Mouse (Mus musculus) midbrain, embryonic 15.5 days (tissue): ENCODE measurements around the gene Ofcc1. TPM values are rescaled to one million over a fixed set of nuclear protein-coding genes. Genes with fewer than 3 reads are reported as not detected.

Source experiments
- ATAC-seq: fragments of 200-750 bp; cut with Nextera tagmentation; replicated peaks from 2 replicates; pipeline ENCODE4 v1.8.0; 2017; ENCODE audit warnings: moderate TSS enrichment
- H3K27ac ChIP-seq: fragments of 300-500 bp; sonication (generic); 2 replicates; pipeline ENCODE4 v1.5.1; 2015; ENCODE audit warnings: mild to moderate bottlenecking, inconsistent platforms
- H3K27me3 ChIP-seq: fragments of 300-500 bp; sonication (generic); replicated peaks from 2 replicates; pipeline ENCODE4 v1.6.1; 2015; ENCODE audit warnings: inconsistent platforms
- H3K36me3 ChIP-seq: fragments of 300-500 bp; sonication (generic); replicated peaks from 2 replicates; pipeline ENCODE4 v1.6.1; 2015; ENCODE audit warnings: inconsistent platforms
- H3K4me1 ChIP-seq: fragments of 300-500 bp; sonication (generic); 2 replicates; pipeline ENCODE4 v1.6.1; 2015; ENCODE audit warnings: inconsistent platforms
- H3K4me2 ChIP-seq: fragments of 300-500 bp; sonication (generic); 2 replicates; pipeline ENCODE4 v1.6.1; 2015; ENCODE audit warnings: inconsistent platforms, mild to moderate bottlenecking, moderate library complexity
- H3K4me3 ChIP-seq: fragments of 300-500 bp; sonication (generic); 2 replicates; pipeline ENCODE4 v1.5.1; 2015; ENCODE audit warnings: mild to moderate bottlenecking, inconsistent platforms
- H3K9ac ChIP-seq: fragments of 300-500 bp; sonication (generic); 2 replicates; pipeline ENCODE4 v1.6.1; 2015; ENCODE audit warnings: mild to moderate bottlenecking, inconsistent platforms
- H3K9me3 ChIP-seq: fragments of 300-500 bp; sonication (generic); 2 replicates; pipeline ENCODE4 v1.6.1; 2016; ENCODE audit warnings: inconsistent platforms
- WGBS: fragments of 180-500 bp; shearing (Covaris S2); methylation state at CpG from one replicate; pipeline ENCODE4 v1.1.7; 2015; ENCODE audit warnings: mixed read lengths; 5-methylcytosine and 5-hydroxymethylcytosine counted together
- polyA plus RNA-seq: library from polyadenylated mRNA; unstranded; fragments of >200 nt; fragmentation: Nextera tagmentation; extraction: Ambion mirVana; gene quantifications from 2 replicates; pipeline ENCODE4 v1.2.1, GENCODE M21; 2015

Gene Ofcc1
- polyA plus RNA-seq, 1 experiment from 2014 or later, result 0.05 TPM

GRCm38 (mm10) chr13:40292891-40293290, 68.4 kb downstream of the Ofcc1 start:
- 64% methylated on average over 2 of the region's 2 CpGs for WGBS
- no peak for ATAC-seq

GRCm38 (mm10) chr13:40290846-40291245, 70.4 kb downstream of the Ofcc1 start:
- no peak for ATAC-seq
- Histone ChIP-seq H3K9me3 (no peaks in the 10 kb centered on the region), H3K27me3 (no peaks in the 10 kb centered on the region), H3K27ac (no peak overlapping the region), H3K9ac (no peak overlapping the region), H3K36me3 (no peaks in the 10 kb centered on the region), H3K4me1 (no peaks in the 10 kb centered on the region), H3K4me3 (no peak overlapping the region), H3K4me2 (no peak overlapping the region)
- 66% methylated on average over 10 of the region's 10 CpGs for WGBS

More at GRCm38 (mm10) chr13:40292891-40293290, 68.4 kb downstream of the Ofcc1 start:
- Histone ChIP-seq H3K9me3 (no peaks in the 10 kb centered on the region), H3K9ac (no peak overlapping the region), H3K4me3 (no peak overlapping the region), H3K27me3 (no peaks in the 10 kb centered on the region), H3K27ac (no peak overlapping the region), H3K4me2 (no peak overlapping the region), H3K36me3 (no peaks in the 10 kb centered on the region), H3K4me1 (no peaks in the 10 kb centered on the region)

GRCm38 (mm10) chr13:40288650-40289049, 72.6 kb downstream of the Ofcc1 start:
- H3K27me3 ChIP-seq, result no peaks in the 10 kb centered on the region
- H3K9me3 ChIP-seq, result no peaks in the 10 kb centered on the region
- no peak overlapping the region for H3K9ac ChIP-seq
- 88% methylated on average over 4 of the region's 4 CpGs for WGBS
- no peak overlapping the region for H3K4me3 ChIP-seq
- no peak overlapping the region for H3K27ac ChIP-seq
- no peaks in the 10 kb centered on the region for H3K36me3 ChIP-seq
- H3K4me2 ChIP-seq, result no peak overlapping the region
- ATAC-seq, result no peak
- H3K4me1 ChIP-seq, result no peaks in the 10 kb centered on the region

GRCm38 (mm10) chr13:40287266-40288002, 73.8 kb downstream of the Ofcc1 start:
- ATAC-seq, result no peak
- 51% methylated on average over 21 of the region's 21 CpGs for WGBS
- H3K9me3 ChIP-seq, result no peaks in the 10 kb centered on the region
- peak overlapping the region; percentile 5; the same call in 1 of the 2 replicates for H3K4me2 ChIP-seq
- no peaks in the 10 kb centered on the region for H3K4me1 ChIP-seq
- no peak overlapping the region for H3K9ac ChIP-seq
- no peak overlapping the region for H3K27ac ChIP-seq
- H3K27me3 ChIP-seq, result no peaks in the 10 kb centered on the region
- H3K36me3 ChIP-seq, result no peaks in the 10 kb centered on the region
- no peak overlapping the region for H3K4me3 ChIP-seq

GRCm38 (mm10) chr13:40285234-40285791, 75.9 kb downstream of the Ofcc1 start:
- no peak for ATAC-seq
- Histone ChIP-seq H3K27ac (no peak overlapping the region), H3K9ac (no peak overlapping the region), H3K4me2 (no peak overlapping the region), H3K9me3 (no peaks in the 10 kb centered on the region), H3K36me3 (no peaks in the 10 kb centered on the region), H3K4me3 (no peak overlapping the region), H3K4me1 (no peaks in the 10 kb centered on the region), H3K27me3 (no peaks in the 10 kb centered on the region)
- 88% methylated on average over 15 of the region's 15 CpGs for WGBS

- Histone ChIP-seq H3K4me3 (no peak overlapping the region), H3K9me3 (no peaks in the 10 kb centered on the region), H3K4me2 (no peak overlapping the region), H3K36me3 (no peaks in the 10 kb centered on the region), H3K4me1 (no peaks in the 10 kb centered on the region), H3K9ac (no peak overlapping the region), H3K27me3 (no peaks in the 10 kb centered on the region), H3K27ac (no peak overlapping the region)
- ATAC-seq, result no peak
- WGBS, result 75% methylated on average over 5 of the region's 5 CpGs
These were observed 80.6 kb downstream of the Ofcc1 start for GRCm38 (mm10) chr13:40280616-40281015.

- H3K9ac ChIP-seq, result no peak overlapping the region
- no peak overlapping the region for H3K4me3 ChIP-seq
- H3K36me3 ChIP-seq, result no peaks in the 10 kb centered on the region
- H3K4me2 ChIP-seq, result no peak overlapping the region
- 80% methylated on average over 9 of the region's 9 CpGs for WGBS
- no peak overlapping the region for H3K27ac ChIP-seq
- H3K4me1 ChIP-seq, result no peaks in the 10 kb centered on the region
- no peak for ATAC-seq
- H3K9me3 ChIP-seq, result no peaks in the 10 kb centered on the region
- no peaks in the 10 kb centered on the region for H3K27me3 ChIP-seq
These were observed 93.7 kb downstream of the Ofcc1 start for GRCm38 (mm10) chr13:40267546-40267945.

- Histone ChIP-seq H3K9me3 (no peaks in the 10 kb centered on the region), H3K36me3 (no peaks in the 10 kb centered on the region), H3K4me3 (no peak overlapping the region), H3K9ac (0 out of 2 replicates have a peak overlapping the region, but pooled peaks have one; percentile 1), H3K27me3 (no peaks in the 10 kb centered on the region), H3K27ac (no peak overlapping the region), H3K4me2 (peak overlapping the region; percentile 19), H3K4me1 (no peaks in the 10 kb centered on the region)
- peak; percentile 72 for ATAC-seq
- 47% methylated on average over 16 of the region's 16 CpGs for WGBS
These were observed 98.0 kb downstream of the Ofcc1 start for GRCm38 (mm10) chr13:40263087-40263807.

- no peak for ATAC-seq
- WGBS, result 69% methylated on average over 5 of the region's 5 CpGs
These were observed 102.5 kb downstream of the Ofcc1 start for GRCm38 (mm10) chr13:40258757-40259156.

GRCm38 (mm10) chr13:40243821-40244220, 117.4 kb downstream of the Ofcc1 start:
- no peak for ATAC-seq
- no peaks in the 10 kb centered on the region for H3K36me3 ChIP-seq
- no peaks in the 10 kb centered on the region for H3K9me3 ChIP-seq
- WGBS, result 84% methylated on average over 6 of the region's 6 CpGs
- no peaks in the 10 kb centered on the region for H3K4me1 ChIP-seq
- H3K9ac ChIP-seq, result no peak overlapping the region
- no peaks in the 10 kb centered on the region for H3K27me3 ChIP-seq
- no peak overlapping the region for H3K27ac ChIP-seq
- H3K4me2 ChIP-seq, result no peak overlapping the region
- H3K4me3 ChIP-seq, result no peak overlapping the region

More at GRCm38 (mm10) chr13:40258757-40259156, 102.5 kb downstream of the Ofcc1 start:
- Histone ChIP-seq H3K4me3 (no peak overlapping the region), H3K4me2 (no peak overlapping the region), H3K4me1 (no peaks in the 10 kb centered on the region), H3K36me3 (no peaks in the 10 kb centered on the region), H3K9me3 (no peaks in the 10 kb centered on the region), H3K9ac (no peak overlapping the region), H3K27me3 (no peaks in the 10 kb centered on the region), H3K27ac (no peak overlapping the region)

GRCm38 (mm10) chr13:40236356-40236755, 124.9 kb downstream of the Ofcc1 start:
- 78% methylated on average over 3 of the region's 3 CpGs for whole genome bisulfite sequencing

GRCm38 (mm10) chr13:40208314-40208713, 152.9 kb downstream of the Ofcc1 start:
- Histone ChIP-seq H3K4me1 (no peaks in the 10 kb centered on the region), H3K27ac (no peak overlapping the region), H3K9me3 (no peaks in the 10 kb centered on the region), H3K36me3 (no peaks in the 10 kb centered on the region), H3K4me3 (no peak overlapping the region), H3K4me2 (no peak overlapping the region), H3K9ac (no peak overlapping the region), H3K27me3 (no peaks in the 10 kb centered on the region)
- peak; percentile 73 for ATAC-seq
- WGBS, result 62% methylated on average over 9 of the region's 9 CpGs

More at GRCm38 (mm10) chr13:40236356-40236755, 124.9 kb downstream of the Ofcc1 start:
- no peaks in the 10 kb centered on the region for H3K9me3 ChIP-seq
- no peak for ATAC-seq
- H3K27me3 ChIP-seq, result no peaks in the 10 kb centered on the region
- H3K9ac ChIP-seq, result no peak overlapping the region
- H3K36me3 ChIP-seq, result no peaks in the 10 kb centered on the region
- no peak overlapping the region for H3K27ac ChIP-seq
- H3K4me3 ChIP-seq, result no peak overlapping the region
- H3K4me2 ChIP-seq, result no peak overlapping the region
- no peaks in the 10 kb centered on the region for H3K4me1 ChIP-seq
